Mouse (Mus musculus): Measurements from ENCODE around the gene Bmf. TPM values are rescaled to one million over a fixed set of nuclear protein-coding genes. Genes with fewer than 3 reads are reported as not detected.
A peak's percentile ranks its signal among the peaks of the same experiment; 100 is the strongest.

Gene Bmf
- polyA plus RNA-seq, 1 experiment from 2014 or later = 2.8 TPM

- peaks cover 6% of the 10 kb centered on the region for H3K4me1 ChIP-seq (replicated peaks; ENCODE audit: control insufficient read depth, insufficient read depth)
- peak; percentile 51 for DNase-seq (ENCODE audit: low spot score)
Measured at GRCm38 (mm10) chr2:118491281-118491731, 58.2 kb downstream of the Bmf start.

GRCm38 (mm10) chr2:118490241-118491091, 59.0 kb downstream of the Bmf start:
- H3K9me3 ChIP-seq (ENCODE audit: control insufficient read depth, low read length) = no peaks in the 10 kb centered on the region
- no peaks in the 10 kb centered on the region for H3K36me3 ChIP-seq (ENCODE audit: control insufficient read depth, insufficient read depth, low read length)
- H3K27me3 ChIP-seq (ENCODE audit: control insufficient read depth, insufficient read depth, low read length) = no peaks in the 10 kb centered on the region
- 0 out of 2 replicates have a peak overlapping the region, but pooled peaks have one; percentile 8 for H3K9ac ChIP-seq (ENCODE audit: low read length)
- no peak overlapping the region for H3K4me2 ChIP-seq (replicated peaks; ENCODE audit: low read depth)
- WGBS = 38% methylated on average over 12 of the region's 12 CpGs
- H3K4me3 ChIP-seq (ENCODE audit: low read depth, low read length) = no peak overlapping the region
- ATAC-seq (ENCODE audit: low FRiP score, low TSS enrichment) = peak; percentile 81
- peak overlapping the region; percentile 74 for H3K27ac ChIP-seq (replicated peaks)
- H3K4me1 ChIP-seq (replicated peaks; ENCODE audit: control insufficient read depth, insufficient read depth) = peaks cover 6% of the 10 kb centered on the region
- no peak for TF ChIP-seq CTCF (IDR thresholded peaks at IDR 0.05; ENCODE audit: low read depth)
- no peak for TF ChIP-seq EP300 (optimal IDR thresholded peaks at IDR 0.05)
- DNase-seq (ENCODE audit: low spot score) = peak; percentile 92

More at GRCm38 (mm10) chr2:118491281-118491731, 58.2 kb downstream of the Bmf start:
- peak; percentile 18; the same call in 1 of the 2 replicates for ATAC-seq (ENCODE audit: low FRiP score, low TSS enrichment)
- 41% methylated on average over 5 of the region's 5 CpGs for WGBS
- Histone ChIP-seq H3K4me2 (replicated peaks; ENCODE audit: low read depth) (no peak overlapping the region), H3K4me3 (ENCODE audit: low read depth, low read length) (no peak overlapping the region), H3K27me3 (ENCODE audit: control insufficient read depth, insufficient read depth, low read length) (no peaks in the 10 kb centered on the region), H3K9me3 (ENCODE audit: control insufficient read depth, low read length) (no peaks in the 10 kb centered on the region), H3K36me3 (ENCODE audit: control insufficient read depth, insufficient read depth, low read length) (no peaks in the 10 kb centered on the region), H3K27ac (replicated peaks) (peak overlapping the region; percentile 53; the same call in 1 of the 2 replicates), H3K9ac (ENCODE audit: low read length) (no peak overlapping the region)
- TF ChIP-seq CTCF (IDR thresholded peaks at IDR 0.05; ENCODE audit: low read depth) (no peak), EP300 (optimal IDR thresholded peaks at IDR 0.05) (no peak)

- no peak overlapping the region for H3K9ac ChIP-seq (ENCODE audit: low read length)
- DNase-seq (ENCODE audit: low spot score) (peak; percentile 43), ATAC-seq (ENCODE audit: low FRiP score, low TSS enrichment) (no peak)
- H3K4me3 ChIP-seq (ENCODE audit: low read depth, low read length) = no peak overlapping the region
- no peak overlapping the region for H3K27ac ChIP-seq (replicated peaks)
- no peaks in the 10 kb centered on the region for H3K36me3 ChIP-seq (ENCODE audit: control insufficient read depth, insufficient read depth, low read length)
- no peaks in the 10 kb centered on the region for H3K9me3 ChIP-seq (ENCODE audit: control insufficient read depth, low read length)
- TF ChIP-seq EP300 (optimal IDR thresholded peaks at IDR 0.05) (no peak), CTCF (IDR thresholded peaks at IDR 0.05; ENCODE audit: low read depth) (peak; percentile 65)
- H3K4me1 ChIP-seq (replicated peaks; ENCODE audit: control insufficient read depth, insufficient read depth) = peaks cover 6% of the 10 kb centered on the region
- no peaks in the 10 kb centered on the region for H3K27me3 ChIP-seq (ENCODE audit: control insufficient read depth, insufficient read depth, low read length)
- H3K4me2 ChIP-seq (replicated peaks; ENCODE audit: low read depth) = no peak overlapping the region
- WGBS = 72% methylated on average over 3 of the region's 3 CpGs
Measured at GRCm38 (mm10) chr2:118487806-118488205, 61.7 kb downstream of the Bmf start.

- H3K9me3 ChIP-seq (ENCODE audit: control insufficient read depth, low read length) = no peaks in the 10 kb centered on the region
- H3K9ac ChIP-seq (ENCODE audit: low read length) = no peak overlapping the region
- H3K27me3 ChIP-seq (ENCODE audit: control insufficient read depth, insufficient read depth, low read length) = no peaks in the 10 kb centered on the region
- H3K4me2 ChIP-seq (replicated peaks; ENCODE audit: low read depth) = no peak overlapping the region
- ATAC-seq (ENCODE audit: low FRiP score, low TSS enrichment) (no peak; the same call in 1 of the 2 replicates), DNase-seq (ENCODE audit: low spot score) (peak; percentile 82)
- peaks cover 6% of the 10 kb centered on the region for H3K4me1 ChIP-seq (replicated peaks; ENCODE audit: control insufficient read depth, insufficient read depth)
- no peaks in the 10 kb centered on the region for H3K36me3 ChIP-seq (ENCODE audit: control insufficient read depth, insufficient read depth, low read length)
- no peak overlapping the region for H3K27ac ChIP-seq (replicated peaks)
- no peak overlapping the region for H3K4me3 ChIP-seq (ENCODE audit: low read depth, low read length)
- 21% methylated on average over 12 of the region's 12 CpGs for WGBS
- TF ChIP-seq CTCF (IDR thresholded peaks at IDR 0.05; ENCODE audit: low read depth) = peak; percentile 100
- no peak for TF ChIP-seq EP300 (optimal IDR thresholded peaks at IDR 0.05)
Measured at GRCm38 (mm10) chr2:118486933-118487332, 62.6 kb downstream of the Bmf start.

- Histone ChIP-seq H3K4me1 (replicated peaks; ENCODE audit: control insufficient read depth, insufficient read depth) (peaks cover 4% of the 10 kb centered on the region), H3K9me3 (ENCODE audit: control insufficient read depth, low read length) (no peaks in the 10 kb centered on the region), H3K27ac (replicated peaks) (no peak overlapping the region), H3K4me2 (replicated peaks; ENCODE audit: low read depth) (no peak overlapping the region), H3K9ac (ENCODE audit: low read length) (no peak overlapping the region), H3K4me3 (ENCODE audit: low read depth, low read length) (no peak overlapping the region), H3K36me3 (ENCODE audit: control insufficient read depth, insufficient read depth, low read length) (no peaks in the 10 kb centered on the region), H3K27me3 (ENCODE audit: control insufficient read depth, insufficient read depth, low read length) (no peaks in the 10 kb centered on the region)
- DNase-seq (ENCODE audit: low spot score) = no peak
- TF ChIP-seq CTCF (IDR thresholded peaks at IDR 0.05; ENCODE audit: low read depth) = no peak
- no peak for TF ChIP-seq EP300 (optimal IDR thresholded peaks at IDR 0.05)
- 84% methylated on average over 3 of the region's 3 CpGs for WGBS
- no peak for ATAC-seq (ENCODE audit: low FRiP score, low TSS enrichment)
Measured at GRCm38 (mm10) chr2:118485415-118485814, 64.1 kb downstream of the Bmf start.

GRCm38 (mm10) chr2:118484386-118484898, 65.0 kb downstream of the Bmf start:
- no peak overlapping the region for H3K4me2 ChIP-seq (replicated peaks; ENCODE audit: low read depth)
- no peak overlapping the region for H3K9ac ChIP-seq (ENCODE audit: low read length)
- no peak for TF ChIP-seq EP300 (optimal IDR thresholded peaks at IDR 0.05)
- H3K27me3 ChIP-seq (ENCODE audit: control insufficient read depth, insufficient read depth, low read length) = no peaks in the 10 kb centered on the region
- H3K9me3 ChIP-seq (ENCODE audit: control insufficient read depth, low read length) = no peaks in the 10 kb centered on the region
- H3K36me3 ChIP-seq (ENCODE audit: control insufficient read depth, insufficient read depth, low read length) = no peaks in the 10 kb centered on the region
- H3K4me1 ChIP-seq (replicated peaks; ENCODE audit: control insufficient read depth, insufficient read depth) = no peaks in the 10 kb centered on the region; the same call in 1 of the 2 replicates
- 78% methylated on average over 9 of the region's 9 CpGs for WGBS
- no peak overlapping the region for H3K27ac ChIP-seq (replicated peaks)
- DNase-seq (ENCODE audit: low spot score) (no peak), ATAC-seq (ENCODE audit: low FRiP score, low TSS enrichment) (no peak)
- no peak overlapping the region for H3K4me3 ChIP-seq (ENCODE audit: low read depth, low read length)

Measured in stomach, postnatal 0 days (tissue).